In the genomic region with DNA sequence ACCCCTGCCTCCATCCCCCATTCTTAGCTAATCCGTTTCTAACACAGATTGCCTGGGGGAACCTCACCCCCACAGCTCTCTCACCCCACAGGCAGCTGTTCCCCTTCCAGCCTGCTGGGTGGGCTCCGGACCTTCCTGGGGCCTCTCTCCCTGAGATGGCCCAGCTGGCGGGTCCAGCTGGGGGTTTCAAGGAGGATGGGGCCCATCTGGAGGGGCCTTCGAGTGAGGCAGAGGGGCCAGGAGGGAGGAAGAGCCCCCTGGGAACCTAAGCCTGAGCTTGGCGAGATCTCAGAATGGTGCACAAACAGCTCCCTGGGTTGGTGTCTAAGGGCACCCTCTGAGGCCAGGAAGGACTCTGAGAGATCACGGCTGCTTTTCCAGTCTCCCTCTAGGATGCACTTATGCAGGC, we compare ENCODE assay signal across 17 mouse cellular contexts. TPM values are rescaled to one million over a fixed set of nuclear protein-coding genes. Genes with fewer than 3 reads are reported as not detected.
DNase-seq lines count a peak whose midpoint lies in the region; ATAC-seq and TF ChIP-seq lines count a peak whose summit lies in the region.
"Had no signal": no experiment of that assay in that cellular context is flagged by ENCODE, and none has a peak within 500 bp of the region (broad histone marks: within the 10 kb centered on the region; RNA-seq: fewer than 3 reads in every experiment).

No protein-coding gene starts in this region.

- no peaks in the 10 kb centered on the region for H3K4me1 ChIP-seq in hindbrain, embryonic 11.5 days (replicated peaks; ENCODE audit: control insufficient read depth, insufficient read depth, low read length)
- H3K4me1 ChIP-seq in hindbrain, embryonic 16.5 days (ENCODE audit: control insufficient read depth, insufficient read depth, low read depth, low read length), result no peaks in the 10 kb centered on the region
- peaks cover 4% of the 10 kb centered on the region for H3K4me1 ChIP-seq in lung, embryonic 14.5 days (ENCODE audit: insufficient read depth)
- peaks cover 8% of the 10 kb centered on the region; the same call in 1 of the 2 replicates for H3K4me1 ChIP-seq in forebrain, embryonic 13.5 days
- H3K4me1 ChIP-seq: liver, embryonic 13.5 days had no signal

- H3K27ac ChIP-seq in hindbrain, embryonic 11.5 days (ENCODE audit: low read depth, low read length), result no peak overlapping the region
- H3K27ac ChIP-seq in hindbrain, embryonic 16.5 days (ENCODE audit: low read depth, low read length), result no peak overlapping the region
- H3K27ac ChIP-seq in lung, embryonic 14.5 days (ENCODE audit: low read depth), result peak overlapping the region; percentile 67
- H3K27ac ChIP-seq in forebrain, embryonic 13.5 days, result peak overlapping the region; percentile 65
- H3K27ac ChIP-seq: heart, embryonic 13.5 days; hindbrain, embryonic 14.5 days; liver, embryonic 13.5 days; macrophage had no signal

- WGBS in hindbrain, embryonic 11.5 days, result 61% methylated on average over 6 of the region's 6 CpGs
- WGBS in hindbrain, embryonic 16.5 days, result 47% methylated on average over 6 of the region's 6 CpGs
- 35% methylated on average over 6 of the region's 6 CpGs for WGBS in lung, embryonic 14.5 days
- 35% methylated on average over 6 of the region's 6 CpGs for WGBS in forebrain, embryonic 13.5 days

- TF ChIP-seq CTCF in lung, embryonic 14.5 days (IDR thresholded peaks at IDR 0.05; ENCODE audit: low read depth), result no peak

- peaks cover 10% of the 10 kb centered on the region; the same call in 1 of the 2 replicates for H3K27me3 ChIP-seq in hindbrain, embryonic 11.5 days (ENCODE audit: control insufficient read depth, insufficient read depth, low read length)
- peaks cover 9% of the 10 kb centered on the region; the same call in 1 of the 2 replicates for H3K27me3 ChIP-seq in hindbrain, embryonic 16.5 days (replicated peaks; ENCODE audit: control insufficient read depth, insufficient read depth, low read length)
- no peaks in the 10 kb centered on the region for H3K27me3 ChIP-seq in lung, embryonic 14.5 days (ENCODE audit: insufficient read depth, low read length)
- H3K27me3 ChIP-seq in forebrain, embryonic 13.5 days, result peaks cover 25% of the 10 kb centered on the region; the same call in 1 of the 2 replicates

- no peak overlapping the region for H3K9ac ChIP-seq in hindbrain, embryonic 11.5 days (ENCODE audit: low read depth, low read length)
- H3K9ac ChIP-seq in hindbrain, embryonic 16.5 days (ENCODE audit: low read depth, low read length), result no peak overlapping the region
- H3K9ac ChIP-seq in lung, embryonic 14.5 days, result no peak overlapping the region
- no peak overlapping the region for H3K9ac ChIP-seq in forebrain, embryonic 13.5 days
- H3K9ac ChIP-seq: heart, embryonic 13.5 days; hindbrain, embryonic 14.5 days; liver, embryonic 13.5 days had no signal

- H3K36me3 ChIP-seq in hindbrain, embryonic 11.5 days (ENCODE audit: control insufficient read depth, insufficient read depth, low read length), result no peaks in the 10 kb centered on the region
- no peaks in the 10 kb centered on the region for H3K36me3 ChIP-seq in hindbrain, embryonic 16.5 days (ENCODE audit: control insufficient read depth, insufficient read depth, low read length)
- H3K36me3 ChIP-seq in lung, embryonic 14.5 days (ENCODE audit: insufficient read depth), result no peaks in the 10 kb centered on the region
- H3K36me3 ChIP-seq in forebrain, embryonic 13.5 days (ENCODE audit: poor library complexity, severe bottlenecking), result no peaks in the 10 kb centered on the region
- H3K36me3 ChIP-seq: heart, embryonic 13.5 days; liver, embryonic 13.5 days had no signal

- no peak overlapping the region for H3K4me2 ChIP-seq in hindbrain, embryonic 11.5 days (replicated peaks; ENCODE audit: low read depth, low read length)
- H3K4me2 ChIP-seq in hindbrain, embryonic 16.5 days (ENCODE audit: low read length), result no peak overlapping the region
- no peak overlapping the region for H3K4me2 ChIP-seq in lung, embryonic 14.5 days
- no peak overlapping the region for H3K4me2 ChIP-seq in forebrain, embryonic 13.5 days
- H3K4me2 ChIP-seq: heart, embryonic 13.5 days; hindbrain, embryonic 14.5 days; liver, embryonic 13.5 days had no signal

- no peak for DNase-seq in hindbrain, embryonic 11.5 days (ENCODE audit: low spot score)
- DNase-seq in lung, embryonic 14.5 days, result peak; percentile 73
- no peak for DNase-seq in lung, postnatal 36 days
- DNase-seq in retina, embryonic 14.5 days (ENCODE audit: low spot score), result peak; percentile 20
- DNase-seq in right cerebral cortex, postnatal 10 days (ENCODE audit: low spot score in 2 of 2), result no peak
- DNase-seq: adrenal gland, postnatal 10 days; B cell, adult 2 months; cerebellum, adult 9-10 months; gastrocnemius, postnatal 10 days; liver, embryonic 13.5 days; right cerebral cortex, postnatal 14 days had no signal

- H3K4me3 ChIP-seq in hindbrain, embryonic 11.5 days (ENCODE audit: low read depth, low read length), result no peak overlapping the region
- H3K4me3 ChIP-seq in hindbrain, embryonic 16.5 days (ENCODE audit: low read length), result no peak overlapping the region
- no peak overlapping the region for H3K4me3 ChIP-seq in lung, embryonic 14.5 days (ENCODE audit: low read depth, low read length)
- no peak overlapping the region for H3K4me3 ChIP-seq in forebrain, embryonic 13.5 days
- H3K4me3 ChIP-seq: heart, embryonic 13.5 days; liver, embryonic 13.5 days had no signal

- ATAC-seq in hindbrain, embryonic 11.5 days (ENCODE audit: low FRiP score), result 0 out of 2 replicates have a peak, but pooled peaks have one; percentile 27
- no peak for ATAC-seq in hindbrain, embryonic 16.5 days
- ATAC-seq in lung, embryonic 14.5 days (ENCODE audit: insufficient read depth), result peak; percentile 86
- ATAC-seq in forebrain, embryonic 13.5 days, result peak; percentile 42; the same call in 1 of the 2 replicates
- ATAC-seq in granulocyte monocyte progenitor cell, adult 5-6 weeks (replicated peaks; ENCODE audit: poor library complexity, severe bottlenecking), result no peak

- H3K9me3 ChIP-seq in hindbrain, embryonic 11.5 days (ENCODE audit: control insufficient read depth, low read length), result no peaks in the 10 kb centered on the region
- H3K9me3 ChIP-seq in hindbrain, embryonic 16.5 days (ENCODE audit: control insufficient read depth, low read length), result no peaks in the 10 kb centered on the region
- H3K9me3 ChIP-seq in lung, embryonic 14.5 days (ENCODE audit: low read depth, low read length), result no peaks in the 10 kb centered on the region
- H3K9me3 ChIP-seq in forebrain, embryonic 13.5 days (replicated peaks), result no peaks in the 10 kb centered on the region
- H3K9me3 ChIP-seq: heart, embryonic 13.5 days; liver, embryonic 13.5 days had no signal

RNA-seq across cellular contexts. Expression of a gene that starts 38.4 kb away (rescaled TPM):
- polyA plus RNA-seq in hindbrain, embryonic 11.5 days (2014; fragmentation: Nextera tagmentation; extraction: Ambion mirVana), result 194 and 218 TPM in 2 replicates
- 365 and 381 TPM in 2 replicates for polyA plus RNA-seq in hindbrain, embryonic 16.5 days (2015; fragmentation: Nextera tagmentation; extraction: Ambion mirVana)
- 160 and 162 TPM in 2 replicates for polyA plus RNA-seq in lung, embryonic 14.5 days (2014; fragmentation: Nextera tagmentation; extraction: Ambion mirVana)
- 316 and 321 TPM in 2 replicates for polyA plus RNA-seq in forebrain, embryonic 13.5 days (2015; fragmentation: Nextera tagmentation; extraction: Ambion mirVana)
- total RNA-seq in granulocyte monocyte progenitor cell, adult 5-6 weeks (2014; fragmentation: Nextera tagmentation), result 20.8 and 23.3 TPM in 2 replicates
- total RNA-seq in granulocyte monocyte progenitor cell, adult 5-6 weeks (2017), result 29.5 and 37.8 TPM in 2 replicates

Comparison
In these comparisons a context has a peak if more than half of its experiments do, and no peak if none do; other contexts are left out.
1. ATAC-seq: peak in hindbrain, embryonic 11.5 days (single experiment), lung, embryonic 14.5 days (single experiment) and forebrain, embryonic 13.5 days (single experiment); none in hindbrain, embryonic 16.5 days (single experiment) and granulocyte monocyte progenitor cell, adult 5-6 weeks (single experiment).
2. DNase-seq: peak in lung, embryonic 14.5 days (single experiment) and retina, embryonic 14.5 days (single experiment); none in hindbrain, embryonic 11.5 days (single experiment), lung, postnatal 36 days (single experiment) and right cerebral cortex, postnatal 10 days (0 of 2).
3. H3K27ac ChIP-seq: peak in lung, embryonic 14.5 days (single experiment) and forebrain, embryonic 13.5 days (single experiment); none in hindbrain, embryonic 11.5 days (single experiment) and hindbrain, embryonic 16.5 days (single experiment).